Mouse (Mus musculus): ENCODE measurements at regions not wholly inside any gene's neighbourhood (a gene's known extent, or its start where the extent isn't known, plus 50 kb on each side); places are given as distances from the start of the nearest gene placed in this dataset.

- WGBS (ENCODE audit: missing documents) = 100% methylated on average over 3 of the region's 3 CpGs
Observed at GRCm38 (mm10) chr9:85490367-85490766, 163.2 kb upstream of the Tent5a start.

DNA sequence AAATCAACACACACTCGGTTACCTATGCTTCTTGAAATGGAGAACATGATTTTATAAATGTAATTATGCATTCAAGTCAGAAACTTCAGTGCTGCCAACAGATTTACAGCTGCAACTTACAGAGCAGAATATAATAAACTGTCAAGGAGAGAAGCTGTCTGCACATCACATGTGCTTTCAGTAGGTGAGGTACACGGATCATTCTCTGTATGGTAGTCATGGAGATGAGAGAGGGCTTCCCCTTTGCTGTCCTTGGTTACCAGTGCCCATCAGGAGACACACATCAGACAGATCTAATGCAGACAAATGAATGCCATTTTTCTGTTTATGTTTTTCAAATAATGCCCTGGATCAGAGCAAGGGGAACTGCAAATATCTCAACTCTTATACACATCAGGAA is 160.8 kb upstream of the Tent5a start:
- Histone ChIP-seq H3K79me2 (ENCODE audit: inconsistent target) (no peaks in the 10 kb centered on the region), H3K27ac (no peak overlapping the region), H3K4me3 (ENCODE audit: inconsistent target) (no peak overlapping the region), H3K36me3 (ENCODE audit: inconsistent target) (no peaks in the 10 kb centered on the region)
- WGBS (ENCODE audit: missing documents) = 74% methylated on average over 2 of the region's 2 CpGs

More at GRCm38 (mm10) chr9:85490367-85490766, 163.2 kb upstream of the Tent5a start:
- Histone ChIP-seq H3K4me3 (ENCODE audit: inconsistent target) (no peak overlapping the region), H3K36me3 (ENCODE audit: inconsistent target) (no peaks in the 10 kb centered on the region), H3K27ac (no peak overlapping the region), H3K79me2 (ENCODE audit: inconsistent target) (no peaks in the 10 kb centered on the region)

DNA sequence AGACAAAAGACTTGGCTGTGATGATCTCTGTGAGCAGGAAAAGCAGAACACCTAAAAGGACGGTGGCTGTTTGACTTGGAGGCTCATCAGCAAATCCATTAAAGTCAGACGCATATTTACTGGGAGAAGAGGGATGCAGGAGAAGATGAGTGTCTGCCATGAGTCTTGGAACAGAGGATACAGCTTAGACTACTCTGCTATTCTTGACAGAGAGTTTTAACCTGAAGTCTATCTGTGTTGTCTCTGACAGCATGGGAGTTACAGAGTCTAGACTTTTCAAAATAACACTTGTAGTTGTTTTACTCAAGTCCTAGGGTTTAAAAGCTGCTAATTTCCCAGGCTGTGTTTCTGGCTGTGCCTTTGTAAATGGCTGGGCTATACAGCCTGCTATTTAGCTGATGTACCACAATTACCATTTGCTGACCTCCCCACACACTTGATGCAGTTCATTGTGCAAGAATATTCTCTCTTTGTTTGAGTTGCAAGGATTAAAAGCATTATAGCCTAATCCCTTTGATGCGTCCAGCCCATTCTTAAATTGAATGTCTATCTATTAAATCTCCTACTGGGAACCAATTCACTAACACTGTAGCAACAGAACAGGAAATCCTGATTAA is 160.0 kb upstream of the Tent5a start:
- H3K79me2 ChIP-seq (ENCODE audit: inconsistent target) = no peaks in the 10 kb centered on the region
- no peaks in the 10 kb centered on the region for H3K36me3 ChIP-seq (ENCODE audit: inconsistent target)
- H3K4me3 ChIP-seq (ENCODE audit: inconsistent target) = no peak overlapping the region
- H3K27ac ChIP-seq = no peak overlapping the region
- WGBS (ENCODE audit: missing documents) = 91% methylated on average over 3 of the region's 3 CpGs

GRCm38 (mm10) chr9:85485749-85486148 is 158.6 kb upstream of the Tent5a start:
- H3K4me3 ChIP-seq (ENCODE audit: inconsistent target) = no peak overlapping the region
- no peak overlapping the region for H3K27ac ChIP-seq
- H3K36me3 ChIP-seq (ENCODE audit: inconsistent target) = no peaks in the 10 kb centered on the region
- WGBS (ENCODE audit: missing documents) = 100% methylated on average over 1 of the region's 1 CpGs
- no peaks in the 10 kb centered on the region for H3K79me2 ChIP-seq (ENCODE audit: inconsistent target)

DNA sequence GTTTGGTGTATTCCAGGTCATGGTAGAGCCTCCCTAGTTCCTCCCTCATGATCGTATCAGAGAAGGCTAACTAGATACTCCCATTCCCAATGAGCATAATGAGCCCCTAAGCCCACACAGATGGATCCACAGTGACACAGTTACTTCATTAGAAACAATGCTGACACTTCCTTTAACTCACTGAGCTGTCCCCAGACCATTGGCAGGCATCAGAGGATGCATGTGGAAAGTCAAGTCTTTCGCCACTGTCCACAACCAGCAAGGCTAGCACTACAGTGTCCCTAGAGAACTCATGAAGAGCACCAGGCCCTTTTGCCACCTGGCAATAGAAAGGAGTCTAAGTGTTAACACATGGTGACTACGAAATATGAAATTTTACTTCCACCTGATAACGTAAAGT is 156.1 kb upstream of the Tent5a start:
- no peaks in the 10 kb centered on the region for H3K36me3 ChIP-seq (ENCODE audit: inconsistent target)
- H3K79me2 ChIP-seq (ENCODE audit: inconsistent target) = no peaks in the 10 kb centered on the region
- no peak overlapping the region for H3K27ac ChIP-seq
- WGBS (ENCODE audit: missing documents) = 97% methylated on average over 4 of the region's 4 CpGs
- no peak overlapping the region for H3K4me3 ChIP-seq (ENCODE audit: inconsistent target)

- no peaks in the 10 kb centered on the region for H3K36me3 ChIP-seq (ENCODE audit: inconsistent target)
- 32% methylated on average over 2 of the region's 2 CpGs for WGBS (ENCODE audit: missing documents)
- H3K4me3 ChIP-seq (ENCODE audit: inconsistent target) = no peak overlapping the region
- H3K27ac ChIP-seq = no peak overlapping the region
- H3K79me2 ChIP-seq (ENCODE audit: inconsistent target) = no peaks in the 10 kb centered on the region
Observed at GRCm38 (mm10) chr9:85480566-85480965, 153.4 kb upstream of the Tent5a start.

GRCm38 (mm10) chr9:85475214-85475613 is 148.1 kb upstream of the Tent5a start:
- Histone ChIP-seq H3K4me3 (ENCODE audit: inconsistent target) (no peak overlapping the region), H3K79me2 (ENCODE audit: inconsistent target) (no peaks in the 10 kb centered on the region), H3K36me3 (ENCODE audit: inconsistent target) (no peaks in the 10 kb centered on the region), H3K27ac (no peak overlapping the region)
- WGBS (ENCODE audit: missing documents) = 78% methylated on average over 2 of the region's 3 CpGs

GRCm38 (mm10) chr9:85470264-85470821 is 143.2 kb upstream of the Tent5a start:
- 66% methylated on average over 7 of the region's 8 CpGs for WGBS (ENCODE audit: missing documents)
- H3K27ac ChIP-seq = no peak overlapping the region
- H3K4me3 ChIP-seq (ENCODE audit: inconsistent target) = no peak overlapping the region

GRCm38 (mm10) chr9:85469288-85469687 is 142.1 kb upstream of the Tent5a start:
- Histone ChIP-seq H3K27ac (no peak overlapping the region), H3K36me3 (ENCODE audit: inconsistent target) (no peaks in the 10 kb centered on the region), H3K79me2 (ENCODE audit: inconsistent target) (no peaks in the 10 kb centered on the region), H3K4me3 (ENCODE audit: inconsistent target) (no peak overlapping the region)
- 69% methylated on average over 3 of the region's 3 CpGs for WGBS (ENCODE audit: missing documents)

More at GRCm38 (mm10) chr9:85470264-85470821, 143.2 kb upstream of the Tent5a start:
- H3K36me3 ChIP-seq (ENCODE audit: inconsistent target) = no peaks in the 10 kb centered on the region
- no peaks in the 10 kb centered on the region for H3K79me2 ChIP-seq (ENCODE audit: inconsistent target)

- Histone ChIP-seq H3K79me2 (ENCODE audit: inconsistent target) (no peaks in the 10 kb centered on the region), H3K4me3 (ENCODE audit: inconsistent target) (no peak overlapping the region), H3K36me3 (ENCODE audit: inconsistent target) (no peaks in the 10 kb centered on the region), H3K27ac (no peak overlapping the region)
- 93% methylated on average over 5 of the region's 5 CpGs for WGBS (ENCODE audit: missing documents)
Observed at GRCm38 (mm10) chr9:85466671-85467070, 139.5 kb upstream of the Tent5a start.

DNA sequence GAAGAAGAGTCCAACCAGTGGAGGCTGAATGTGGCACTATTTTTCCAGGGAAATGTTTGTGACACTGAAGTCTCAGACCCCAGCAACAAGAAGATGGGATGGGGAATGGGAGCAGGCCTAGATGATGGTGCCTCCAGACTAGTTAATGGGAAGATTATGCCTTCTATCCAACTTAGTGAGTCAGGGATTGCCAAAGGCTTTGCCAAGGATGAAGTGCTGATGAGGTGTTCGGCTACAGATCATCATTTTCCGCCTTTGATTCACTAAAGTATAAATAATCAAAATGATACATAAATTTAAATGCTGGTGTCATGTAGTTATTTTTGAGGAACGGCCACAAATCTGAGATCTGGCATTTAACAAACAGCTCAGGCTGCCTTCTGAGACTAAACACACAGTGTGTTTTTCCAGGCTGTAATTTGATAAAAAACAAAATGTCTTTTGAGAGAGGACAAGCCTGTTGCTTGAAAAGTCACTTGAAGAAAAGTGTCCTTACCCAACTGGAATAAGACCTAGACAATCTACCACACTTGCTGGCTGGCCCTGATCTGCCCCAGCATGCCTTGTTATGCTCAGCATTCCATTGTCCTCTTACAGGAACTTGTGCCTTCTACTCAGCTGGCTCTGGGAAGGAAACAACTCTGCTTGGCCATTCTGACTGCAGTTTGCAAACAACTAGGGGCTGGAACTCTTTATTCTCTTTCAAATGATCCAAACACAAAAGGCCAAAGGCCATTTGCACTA is 132.1 kb upstream of the Tent5a start:
- WGBS (ENCODE audit: missing documents) = 93% methylated on average over 3 of the region's 3 CpGs
- H3K79me2 ChIP-seq (ENCODE audit: inconsistent target) = no peaks in the 10 kb centered on the region
- no peak overlapping the region for H3K4me3 ChIP-seq (ENCODE audit: inconsistent target)
- no peaks in the 10 kb centered on the region for H3K36me3 ChIP-seq (ENCODE audit: inconsistent target)
- H3K27ac ChIP-seq = no peak overlapping the region

- H3K36me3 ChIP-seq (ENCODE audit: inconsistent target) = no peaks in the 10 kb centered on the region
- no peak overlapping the region for H3K27ac ChIP-seq
- H3K4me3 ChIP-seq (ENCODE audit: inconsistent target) = no peak overlapping the region
- WGBS (ENCODE audit: missing documents) = 25% methylated on average over 2 of the region's 2 CpGs
- H3K79me2 ChIP-seq (ENCODE audit: inconsistent target) = no peaks in the 10 kb centered on the region
Observed at GRCm38 (mm10) chr9:85458356-85458755, 131.2 kb upstream of the Tent5a start.

DNA sequence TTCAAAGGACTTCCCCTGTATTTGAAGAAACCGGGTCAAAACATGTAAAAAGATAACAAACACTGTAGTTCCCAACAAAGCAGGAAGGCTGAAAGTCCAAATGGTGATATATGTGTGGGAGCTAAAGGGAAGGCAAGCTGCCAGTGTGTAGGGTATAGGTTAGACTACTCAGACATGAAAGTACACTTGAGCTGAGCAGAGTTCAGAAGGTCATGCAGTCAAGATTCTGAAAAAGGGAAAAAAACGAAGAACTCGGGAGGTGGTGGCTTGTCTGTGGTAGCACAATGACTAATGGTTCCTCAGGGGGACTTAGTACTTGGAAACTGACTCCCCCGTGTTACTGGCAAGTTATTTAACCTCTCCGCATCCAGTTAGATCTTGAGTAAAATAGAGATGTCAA is 130.3 kb upstream of the Tent5a start:
- Histone ChIP-seq H3K79me2 (ENCODE audit: inconsistent target) (no peaks in the 10 kb centered on the region), H3K36me3 (ENCODE audit: inconsistent target) (no peaks in the 10 kb centered on the region), H3K27ac (no peak overlapping the region), H3K4me3 (ENCODE audit: inconsistent target) (no peak overlapping the region)
- WGBS (ENCODE audit: missing documents) = 29% methylated on average over 4 of the region's 5 CpGs

DNA sequence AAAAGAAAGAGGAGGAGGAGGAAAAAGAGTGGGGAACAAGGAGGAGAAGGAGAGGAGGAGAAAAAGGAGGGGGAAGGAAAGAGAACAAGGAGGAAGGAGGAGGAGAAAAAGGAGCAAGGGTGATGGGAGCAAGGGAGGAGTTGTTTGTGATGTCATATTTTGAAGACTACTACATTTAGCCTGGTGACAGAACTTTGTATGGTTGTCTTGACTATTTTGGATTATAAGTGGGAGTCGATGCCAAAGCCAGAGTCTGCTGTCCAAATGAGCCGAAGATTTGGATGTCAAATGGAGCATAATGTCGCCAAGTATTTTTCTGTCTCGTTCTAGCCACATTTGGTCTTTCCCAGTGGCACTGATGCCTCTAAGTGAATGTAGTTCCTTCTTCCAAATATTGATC is 128.2 kb upstream of the Tent5a start:
- H3K36me3 ChIP-seq (ENCODE audit: inconsistent target) = no peaks in the 10 kb centered on the region
- WGBS (ENCODE audit: missing documents) = 98% methylated on average over 4 of the region's 4 CpGs

DNA sequence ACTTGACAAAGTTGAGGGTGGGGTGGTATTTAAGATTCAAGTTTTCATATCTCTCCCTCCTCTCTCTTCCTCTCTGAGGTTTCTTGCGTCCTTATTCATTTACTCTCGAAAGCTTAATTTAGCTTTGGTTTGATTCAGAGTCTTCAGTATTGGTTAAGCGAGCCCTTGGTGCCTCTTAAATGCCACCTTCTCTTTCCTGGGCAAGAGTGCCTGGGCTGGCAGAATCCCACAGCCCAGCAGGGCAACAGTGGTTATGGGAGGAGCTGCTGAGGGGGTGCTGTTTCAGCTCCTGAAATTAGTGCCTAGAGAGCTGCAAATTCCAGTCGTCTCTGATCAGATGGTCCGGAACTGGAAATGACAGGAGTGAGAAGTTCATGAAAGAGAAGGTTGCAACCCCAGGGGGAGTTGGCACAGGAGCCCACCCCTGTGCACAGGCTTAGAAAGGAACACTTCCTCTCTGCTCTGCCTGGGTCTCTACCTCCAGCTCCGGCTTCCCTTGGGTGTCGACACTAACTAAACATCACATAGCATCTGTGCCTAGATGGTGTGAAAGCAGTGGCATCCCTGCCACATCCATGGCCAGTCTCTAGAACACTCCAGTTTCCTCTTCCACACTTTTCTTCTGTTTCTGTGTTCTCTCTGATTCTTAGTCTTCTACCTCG is 125.2 kb upstream of the Tent5a start:
- WGBS (ENCODE audit: missing documents) = 40% methylated on average over 8 of the region's 8 CpGs
- Histone ChIP-seq H3K4me3 (ENCODE audit: inconsistent target) (no peak overlapping the region), H3K79me2 (ENCODE audit: inconsistent target) (no peaks in the 10 kb centered on the region), H3K36me3 (ENCODE audit: inconsistent target) (no peaks in the 10 kb centered on the region), H3K27ac (no peak overlapping the region)

More for the DNA sequence above, 128.2 kb upstream of the Tent5a start:
- H3K79me2 ChIP-seq (ENCODE audit: inconsistent target) = no peaks in the 10 kb centered on the region
- no peak overlapping the region for H3K27ac ChIP-seq
- no peak overlapping the region for H3K4me3 ChIP-seq (ENCODE audit: inconsistent target)

All from macrophage (primary cell).